Mouse (Mus musculus) testis, adult 2 months (tissue): ENCODE data around the gene Card9.

Source experiments
- CTCF ChIP-seq: fragments of 200-500 bp; IDR thresholded peaks from 2 replicates; pipeline ENCODE4 v1.5.1; 2012; ENCODE audit warnings: low read depth, mild to moderate bottlenecking, inconsistent platforms, low read length, moderate library complexity; ENCODE audit not compliant: control insufficient read depth, insufficient read depth, insufficient replicate concordance
- POLR2A ChIP-seq: fragments of 200-500 bp; IDR thresholded peaks from 2 replicates; pipeline ENCODE4 v1.6.1; 2012; ENCODE audit warnings: low read depth, mild to moderate bottlenecking, inconsistent platforms, low read length, moderate library complexity; ENCODE audit not compliant: control insufficient read depth

GRCm38 (mm10) chr2:26352291-26352910, 8.3 kb downstream of the Card9 start:
- no peak for TF ChIP-seq POLR2A
- TF ChIP-seq CTCF, result no peak
